Mouse (Mus musculus) ES-Bruce4 (cell line): Measurements from ENCODE around the gene Foxf1.

Experiments
- CTCF ChIP-seq: IDR thresholded peaks from one replicate; pipeline ENCODE4 v1.8.1; 2011; ENCODE audit warnings: low read depth, low read length
- EP300 ChIP-seq: IDR thresholded peaks from 2 replicates; pipeline ENCODE4 v1.6.1; 2011; ENCODE audit warnings: low read depth, low read length; ENCODE audit not compliant: insufficient read depth
- POLR2A ChIP-seq: IDR thresholded peaks from one replicate; pipeline ENCODE4 v1.8.1; 2011; ENCODE audit warnings: low read length; ENCODE audit not compliant: insufficient read depth

DNA sequence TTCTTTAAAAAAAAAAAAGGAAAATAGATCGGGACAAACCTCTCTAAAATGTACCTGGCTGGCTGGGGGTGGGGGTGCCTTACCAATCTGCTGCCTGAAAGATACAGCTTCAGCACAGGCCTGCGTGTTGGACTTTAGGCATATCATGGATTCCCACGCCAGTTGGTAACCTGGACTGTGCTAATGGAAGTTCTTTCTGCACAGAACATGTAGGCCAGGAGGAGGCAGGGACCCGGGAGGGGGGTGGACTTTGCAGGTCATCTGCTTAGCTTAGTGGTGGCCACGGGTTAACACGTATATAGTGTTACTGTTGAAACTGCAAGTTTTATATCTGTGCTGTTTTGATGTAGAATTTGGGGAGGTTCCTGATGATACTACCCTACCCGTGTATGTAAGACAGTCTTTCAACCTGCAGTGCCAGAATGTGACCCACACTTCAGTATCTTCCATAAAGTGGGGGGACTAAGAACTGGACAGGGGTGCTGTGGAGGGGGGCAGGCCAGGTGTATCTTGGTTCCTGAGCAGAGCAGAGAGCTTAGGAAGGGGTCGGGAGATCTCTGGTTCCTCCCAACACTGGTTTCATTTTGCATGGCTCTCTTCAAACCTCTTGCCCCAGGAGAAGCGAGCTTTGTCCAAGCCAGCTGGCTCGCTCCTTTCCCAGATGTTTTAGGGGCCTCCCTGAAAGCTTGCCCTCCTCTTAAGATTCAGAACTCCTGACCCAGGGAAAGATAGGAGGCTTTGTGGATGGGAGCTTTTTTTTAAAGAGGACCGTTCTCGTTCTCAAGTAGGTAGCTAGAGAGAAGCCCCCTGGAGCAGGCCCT lies 35.7 kb downstream of the Foxf1 start:
- no peak for TF ChIP-seq EP300
- no peak for TF ChIP-seq CTCF
- TF ChIP-seq POLR2A = no peak
